Mouse (Mus musculus) right cerebral cortex, postnatal 25 days (tissue): ENCODE data around the gene Tacc3.

Experiments used
- DNase-seq: peaks from one replicate; pipeline ENCODE4 v3.0.0; 2022

The Tacc3 gene

DNA sequence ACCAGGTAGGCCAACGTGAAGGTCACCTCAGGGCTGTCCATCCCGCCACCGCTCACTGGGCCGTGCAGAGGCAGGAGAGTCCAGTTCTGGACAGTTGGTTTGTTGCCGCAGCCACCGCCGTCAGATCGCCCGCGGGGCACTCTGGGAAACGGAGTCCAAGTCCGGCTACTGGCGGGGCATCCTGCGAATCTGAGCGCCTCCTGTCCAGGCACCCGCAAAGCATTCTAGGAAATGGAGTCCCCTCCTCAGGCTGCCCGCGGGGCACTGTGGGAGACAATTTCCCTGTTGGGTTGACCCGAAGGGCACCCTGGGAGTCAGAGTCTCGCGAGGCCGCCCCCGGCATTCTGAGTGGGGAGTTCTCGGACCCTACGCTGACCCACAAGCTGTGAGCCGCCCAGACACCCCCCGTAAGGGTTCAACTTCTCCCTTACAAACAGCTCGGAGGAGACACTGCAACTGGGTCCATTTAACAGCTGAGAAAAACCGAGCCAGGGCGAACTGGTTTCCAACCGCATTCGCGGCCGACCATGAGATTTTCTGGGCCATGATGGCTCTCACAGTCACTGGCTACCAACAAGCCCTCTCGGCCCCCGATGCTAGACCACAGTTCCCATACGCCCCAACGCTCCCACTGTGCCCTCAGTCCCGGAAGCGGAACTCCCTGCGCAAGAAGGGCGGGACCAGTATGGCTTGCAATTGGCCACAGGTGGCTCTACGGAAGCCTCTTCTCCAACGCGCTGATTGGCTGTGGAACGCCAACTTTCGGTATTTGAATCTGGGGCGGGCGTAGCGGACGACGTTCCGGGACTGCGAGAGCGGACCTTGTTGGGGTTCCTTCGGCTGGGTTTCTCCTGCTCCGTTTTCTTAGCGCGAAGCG is at the start of gene Tacc3, which contains the start of gene Tmem129:
Tacc3 (plus strand) TSS at position 342 of the 877 bp plus-strand sequence.
Tmem129 (minus strand) TSS at position 630 of the 877 bp plus-strand sequence.
- DNase-seq, result peak; percentile 99

DNA sequence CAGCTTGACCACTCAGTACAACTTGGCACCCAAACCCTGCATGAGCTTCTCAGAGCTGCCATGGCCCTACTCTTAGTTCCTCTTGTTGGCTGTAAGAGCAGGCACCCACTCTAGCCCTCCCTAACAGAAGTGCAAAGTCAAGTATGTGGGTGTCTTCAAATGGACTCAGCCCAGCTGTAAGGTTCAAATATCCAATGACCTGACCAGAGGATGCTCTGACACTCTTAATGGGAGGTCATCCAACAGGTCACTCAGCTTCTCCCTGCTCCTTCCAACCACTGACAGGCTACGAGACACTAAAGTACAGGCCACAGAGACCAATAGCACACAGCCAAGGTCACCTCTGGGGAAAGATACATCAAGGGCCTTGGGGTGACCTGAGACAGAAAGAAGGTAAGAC is 48.7 kb upstream of the Tacc3 start:
- DNase-seq, result no peak

DNA sequence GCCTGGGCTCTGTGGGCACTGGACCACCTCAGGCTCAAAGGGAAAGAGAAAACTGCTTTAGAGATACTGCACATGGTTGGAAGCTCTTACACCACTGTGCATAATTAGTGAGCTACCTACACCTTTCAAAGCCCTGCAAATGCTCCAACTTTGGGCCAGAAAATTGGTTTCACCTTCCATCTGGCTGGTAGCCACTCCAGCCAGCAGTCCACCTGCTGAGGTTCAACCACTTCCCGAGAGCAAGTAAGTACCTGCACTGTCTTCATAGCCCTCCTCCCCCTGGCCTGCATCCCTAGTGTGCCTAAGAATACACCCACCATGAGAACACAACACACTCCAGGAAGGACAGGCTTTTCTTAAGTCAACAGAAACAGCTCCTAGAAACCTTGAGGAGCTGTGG is 46.1 kb upstream of the Tacc3 start:
- DNase-seq, result no peak

DNA sequence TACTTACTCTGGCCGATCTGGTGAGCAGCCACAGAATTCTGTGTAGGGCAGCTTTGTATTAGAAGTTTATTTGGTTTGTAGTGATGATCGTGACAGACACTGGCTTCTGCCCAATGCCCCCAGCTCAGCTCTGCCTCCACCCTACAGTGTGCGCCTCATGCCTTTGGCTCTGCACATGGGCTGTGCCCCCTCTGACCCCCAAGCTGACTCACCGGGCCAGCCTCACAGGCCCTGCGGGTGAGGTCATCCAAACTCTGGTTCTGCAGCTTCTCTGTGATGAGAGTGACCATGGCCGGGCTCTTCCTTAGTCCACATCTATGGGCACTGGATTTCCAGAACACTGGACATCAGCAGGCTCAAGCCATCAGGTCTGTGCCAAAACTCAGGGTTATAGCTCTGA is 43.5 kb upstream of the Tacc3 start:
- DNase-seq, result no peak

DNA sequence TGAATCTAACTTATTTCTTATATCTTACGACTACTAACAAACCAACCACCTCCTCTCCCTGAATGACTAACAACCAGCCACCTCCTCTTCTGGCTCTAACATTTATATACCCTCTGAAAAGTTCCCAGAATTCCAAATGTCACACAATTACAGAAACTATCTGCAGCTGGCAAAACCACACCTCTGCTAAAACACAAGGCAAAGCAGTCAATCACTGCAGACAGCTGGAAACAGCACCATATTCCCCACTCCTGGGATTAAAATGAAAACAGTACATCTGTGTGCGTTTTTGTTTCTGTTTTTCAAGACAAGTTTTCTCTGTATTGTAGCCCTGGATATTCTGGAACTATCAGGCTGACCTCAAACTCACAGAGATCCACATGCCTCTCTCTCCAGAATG is 35.3 kb upstream of the Tacc3 start:
- no peak for DNase-seq

DNA sequence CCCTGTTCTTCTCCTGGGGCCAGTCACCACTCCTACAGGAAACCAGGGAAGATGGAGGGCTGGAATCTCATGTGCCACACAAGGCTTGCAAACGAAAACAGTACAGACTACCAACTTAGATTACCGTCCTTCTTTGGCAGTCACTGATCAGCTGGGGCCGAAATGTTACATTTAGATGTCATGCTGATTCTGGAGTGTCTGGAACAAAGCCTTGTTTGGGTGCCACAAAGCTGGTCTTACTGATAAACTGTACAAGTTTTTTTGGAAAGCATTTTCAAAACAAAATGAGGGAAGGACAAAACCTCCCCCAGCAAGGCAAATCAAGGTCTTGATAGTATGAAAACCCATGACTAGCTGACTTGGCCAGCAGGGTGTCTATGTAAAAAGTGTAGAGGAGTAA is 34.2 kb upstream of the Tacc3 start:
- no peak for DNase-seq

DNA sequence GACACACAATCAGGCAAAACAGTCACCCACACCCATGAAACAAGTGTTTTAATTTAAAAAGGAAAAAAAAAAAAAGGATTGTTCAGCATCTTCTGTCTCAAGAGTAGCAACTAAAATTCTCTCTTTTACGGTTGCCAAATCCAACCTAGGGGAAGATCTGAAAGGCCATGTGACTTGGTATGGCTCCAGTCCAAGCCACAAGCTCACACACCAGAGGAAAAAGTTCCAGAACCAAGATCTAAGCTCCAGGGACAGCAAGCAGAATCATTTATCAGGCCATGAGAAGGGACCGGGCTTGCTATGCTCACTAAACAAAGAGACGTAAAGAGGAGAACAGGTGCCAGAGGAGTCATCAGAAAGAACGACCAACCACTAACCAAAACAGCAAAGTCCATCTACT is 30.0 kb upstream of the Tacc3 start:
- no peak for DNase-seq

DNA sequence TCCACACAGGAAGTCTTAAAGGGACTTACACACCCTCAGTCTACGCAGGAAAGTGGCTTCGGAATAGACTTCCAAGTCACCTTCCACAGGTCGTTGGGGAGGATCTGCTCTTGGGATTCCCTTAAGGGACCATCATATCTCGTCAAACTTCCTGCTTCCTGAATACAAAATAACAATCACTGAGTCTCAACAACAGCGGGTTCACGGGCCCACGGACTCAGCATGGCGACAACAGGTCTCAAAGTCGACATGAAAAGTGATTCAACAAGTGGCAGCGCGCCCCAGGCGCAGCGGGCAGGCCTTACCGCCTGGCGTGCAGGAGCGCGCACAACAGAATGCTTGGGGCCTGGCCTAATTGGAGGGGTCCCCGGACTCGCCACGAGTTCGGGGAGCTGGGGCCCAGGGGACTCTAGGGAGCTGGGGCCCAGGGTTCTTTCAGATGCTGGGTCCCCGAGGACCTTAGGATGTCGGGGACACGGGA is 29.1 kb upstream of the Tacc3 start:
- no peak for DNase-seq

DNA sequence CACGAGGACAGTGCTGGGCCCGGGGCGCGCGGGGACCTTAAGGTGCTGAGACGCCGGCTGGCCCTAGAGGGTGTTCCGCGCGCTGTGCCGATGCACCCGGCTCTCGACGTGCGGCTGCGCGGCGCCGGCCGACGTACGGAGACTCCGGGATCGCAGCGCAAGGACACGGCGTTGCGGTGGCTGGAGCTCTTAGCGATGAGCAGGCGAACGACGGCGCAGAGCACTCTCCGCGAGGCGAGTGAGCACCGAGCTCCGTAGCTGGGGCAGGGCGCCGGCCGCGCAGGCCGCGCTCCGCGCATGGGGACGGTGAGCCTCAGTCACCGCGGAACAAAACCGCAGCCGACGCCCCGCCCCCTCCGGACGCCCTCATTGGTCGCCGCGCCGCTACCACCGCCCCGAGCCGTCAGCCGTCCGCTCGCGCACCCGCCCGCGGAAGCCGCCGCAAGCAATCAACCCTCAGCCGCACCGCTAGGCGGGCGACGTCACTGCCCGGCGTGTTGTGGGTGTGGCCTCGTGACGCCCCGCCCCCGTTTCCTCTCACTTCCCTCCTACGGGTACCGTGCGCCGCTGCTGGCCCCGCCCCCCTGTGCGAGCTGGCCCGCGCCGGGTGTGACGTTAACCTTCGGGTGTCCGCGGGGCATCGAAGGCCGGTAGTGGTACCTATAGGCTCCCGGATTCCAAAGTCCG is 28.5 kb upstream of the Tacc3 start, which contains the start of the genes Fam53a and Gm9903:
Fam53a (minus strand) TSS at position 335 of the 687 bp plus-strand sequence.
Gm9903 (plus strand) TSS at position 625 of the 687 bp plus-strand sequence.
- peak; percentile 100 for DNase-seq

DNA sequence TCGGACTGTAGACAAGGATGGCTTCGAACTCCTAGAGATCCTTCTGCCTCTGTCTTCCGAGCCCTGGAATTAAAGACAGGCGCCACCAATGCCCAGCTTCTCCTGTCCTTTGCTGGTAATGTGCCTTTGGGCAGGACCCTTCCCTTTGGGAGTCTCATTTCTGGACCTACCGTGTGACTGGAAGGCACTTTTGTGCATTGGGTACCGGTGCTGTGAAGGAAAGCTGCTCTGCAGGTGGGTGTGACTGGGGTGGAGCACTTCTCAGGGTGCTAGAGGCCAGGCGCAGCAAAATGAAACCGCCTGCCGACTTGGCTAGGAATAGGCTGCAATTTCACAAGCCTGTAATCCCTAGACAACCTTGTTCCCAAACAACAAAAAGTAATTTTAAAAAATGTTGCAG is 27.9 kb upstream of the Tacc3 start:
- DNase-seq, result no peak

DNA sequence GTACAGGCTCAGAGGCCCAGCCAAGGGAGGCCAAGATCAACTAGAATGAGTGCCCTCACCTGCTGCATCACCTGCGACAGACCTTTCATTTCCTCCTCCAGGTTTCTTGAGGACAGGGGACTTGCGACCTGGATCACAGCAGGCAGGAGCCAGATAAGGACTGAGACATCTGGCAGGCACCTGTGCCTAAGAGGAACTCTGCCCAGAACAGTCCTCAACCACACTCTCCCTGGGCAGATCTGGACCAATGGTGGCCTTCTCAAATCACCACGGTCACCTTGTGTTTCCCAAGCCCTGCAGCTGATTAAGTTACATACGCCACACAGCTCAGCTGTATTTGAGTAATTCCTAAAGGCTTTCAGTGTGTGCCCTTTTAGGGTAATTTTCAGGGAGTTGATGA is 27.3 kb upstream of the Tacc3 start:
- DNase-seq, result no peak

DNA sequence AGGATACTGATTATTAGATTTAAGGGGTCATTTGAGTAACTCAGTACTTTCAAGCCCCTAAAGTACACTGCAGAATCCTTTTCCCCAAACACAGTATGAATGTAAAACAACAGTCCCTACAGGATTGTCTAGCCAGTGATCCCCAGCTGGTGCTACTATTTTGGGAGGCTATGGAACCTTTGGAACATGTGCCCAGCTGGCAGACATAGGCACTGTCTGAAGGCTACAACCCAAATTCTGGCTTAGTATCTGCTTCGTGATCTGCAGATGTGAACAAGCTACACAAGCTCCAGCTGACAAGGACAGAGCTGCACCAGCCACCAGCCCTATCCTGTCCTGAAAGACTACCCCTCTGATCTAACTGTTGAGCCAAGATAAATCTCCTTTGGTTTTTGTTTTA is 25.4 kb upstream of the Tacc3 start:
- DNase-seq, result no peak

DNA sequence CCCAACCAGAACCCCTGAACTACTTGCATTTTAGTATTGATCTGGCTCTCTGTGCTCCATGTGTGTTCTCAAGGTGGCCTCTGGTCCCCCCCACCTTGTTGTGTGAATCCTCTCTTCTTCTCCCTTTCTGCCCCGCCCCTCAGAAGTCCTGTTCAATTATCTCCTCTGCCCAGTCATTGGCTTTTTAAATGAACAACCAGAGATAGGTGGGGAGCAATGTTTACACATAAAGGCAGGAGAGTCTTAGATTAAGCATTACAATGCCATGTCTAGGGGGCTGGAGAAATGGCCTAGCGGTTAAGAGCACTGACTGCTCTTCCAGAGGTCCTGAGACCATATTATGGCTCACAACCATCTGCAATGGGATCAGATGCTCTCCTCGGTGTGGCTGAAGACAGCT is 22.6 kb upstream of the Tacc3 start:
- DNase-seq, result no peak

DNA sequence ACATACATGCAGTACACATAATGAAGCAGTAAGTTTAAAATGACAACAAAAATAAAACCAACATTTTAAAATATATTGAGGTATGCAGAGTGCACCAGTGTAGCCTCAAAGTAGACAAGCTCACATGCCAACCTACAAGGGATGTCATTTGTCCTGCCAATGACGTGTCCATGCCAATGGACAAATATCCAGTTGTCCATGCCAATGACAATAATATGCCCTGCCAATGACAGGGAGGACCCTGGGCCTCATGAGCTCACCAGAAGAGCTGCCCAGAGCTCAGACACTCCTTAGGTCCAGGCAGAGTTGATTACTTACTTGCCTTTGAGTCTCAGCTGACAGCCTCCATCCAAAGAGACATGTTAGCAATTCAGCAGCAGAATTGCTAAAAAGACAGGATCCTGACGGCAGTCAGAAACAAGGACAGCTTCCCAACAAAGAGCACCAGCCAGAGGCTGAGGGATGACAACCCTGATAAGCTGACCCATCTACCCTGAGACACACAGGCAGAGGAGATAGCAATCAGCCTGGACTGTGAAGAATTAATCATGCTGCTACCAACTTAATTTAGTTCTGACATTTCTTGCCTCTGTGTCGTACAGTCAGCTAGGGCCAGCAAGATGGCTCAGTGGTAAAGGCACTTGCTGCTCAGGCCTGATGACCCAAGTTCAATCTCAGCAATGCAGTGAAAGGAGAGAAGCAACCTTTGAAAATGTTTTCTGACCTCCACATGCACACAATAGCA is 20.1 kb upstream of the Tacc3 start:
- DNase-seq, result no peak

DNA sequence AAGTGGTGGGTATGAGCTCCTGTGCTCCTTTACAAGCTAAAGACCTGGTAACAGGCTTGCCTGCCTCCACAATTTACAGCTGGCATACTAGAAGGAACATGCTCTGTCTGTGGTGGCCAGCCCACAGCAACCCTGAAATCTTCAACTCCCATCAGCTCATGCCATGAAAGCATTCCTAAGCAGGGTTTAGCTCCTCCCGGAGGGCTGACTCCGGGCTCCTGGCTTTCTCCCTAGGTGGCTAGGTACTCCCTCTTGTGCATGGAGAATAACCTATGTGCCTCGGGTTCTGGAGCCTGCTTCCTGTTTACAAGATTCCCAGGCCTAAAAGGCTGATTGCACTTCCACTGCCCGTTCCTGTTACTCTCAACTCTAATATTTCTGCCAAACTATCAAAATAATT is 19.1 kb upstream of the Tacc3 start:
- DNase-seq, result no peak

DNA sequence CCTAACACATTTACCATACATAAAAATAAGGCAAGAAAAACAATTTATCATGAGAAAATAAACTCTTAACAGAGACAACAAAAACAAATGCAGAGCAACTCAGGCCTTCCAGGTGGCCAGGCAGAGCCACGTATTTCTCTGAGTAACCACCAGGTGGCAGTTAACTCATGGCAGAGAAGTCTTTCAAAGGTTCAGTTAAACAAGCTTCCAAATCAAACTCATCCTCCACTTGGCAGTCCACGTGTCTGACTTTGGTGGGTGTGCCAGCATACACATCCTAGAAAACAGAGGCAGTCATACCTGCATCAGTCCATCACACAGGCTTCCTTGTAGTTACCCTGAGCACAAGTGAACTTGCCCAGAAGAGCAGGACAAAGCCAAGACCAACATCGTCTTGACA is 17.3 kb upstream of the Tacc3 start:
- no peak for DNase-seq

DNA sequence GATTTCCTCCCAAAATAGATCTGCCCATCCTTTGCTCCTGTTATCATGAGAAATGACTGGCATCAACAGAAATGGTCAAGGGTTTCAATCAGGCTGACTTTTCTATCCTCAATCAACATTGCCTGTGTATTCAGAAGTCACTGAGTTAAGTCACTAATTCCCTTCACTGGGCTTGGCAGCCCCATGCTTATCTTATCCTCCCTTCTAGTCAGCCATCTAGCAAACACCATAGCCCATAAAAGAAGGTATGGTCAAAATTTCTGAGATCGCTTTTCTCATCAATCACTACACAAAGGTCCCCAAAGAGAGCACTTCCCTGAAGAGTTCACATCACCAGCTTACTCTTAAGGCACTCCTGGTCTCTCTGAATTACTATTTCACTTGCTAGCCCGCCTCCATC is 6.9 kb upstream of the Tacc3 start:
- no peak for DNase-seq

DNA sequence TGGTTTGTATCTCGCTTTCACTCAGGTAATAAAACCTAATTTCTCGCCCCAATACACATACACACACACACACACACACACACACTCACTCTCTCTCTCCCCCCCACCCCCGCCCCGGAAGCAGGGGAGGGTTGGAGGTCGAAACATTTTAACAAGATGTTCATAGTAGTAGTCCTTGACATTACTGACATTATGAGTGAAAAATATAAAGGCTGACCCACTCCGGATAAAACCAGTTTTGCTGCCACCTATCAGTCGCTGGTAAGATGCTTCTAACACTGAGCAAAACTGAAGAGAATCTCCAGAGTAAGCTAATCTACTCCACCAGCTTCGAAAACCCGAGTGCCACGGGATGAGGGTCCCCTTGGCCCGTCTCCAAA is 6.4 kb upstream of the Tacc3 start:
- DNase-seq, result no peak

DNA sequence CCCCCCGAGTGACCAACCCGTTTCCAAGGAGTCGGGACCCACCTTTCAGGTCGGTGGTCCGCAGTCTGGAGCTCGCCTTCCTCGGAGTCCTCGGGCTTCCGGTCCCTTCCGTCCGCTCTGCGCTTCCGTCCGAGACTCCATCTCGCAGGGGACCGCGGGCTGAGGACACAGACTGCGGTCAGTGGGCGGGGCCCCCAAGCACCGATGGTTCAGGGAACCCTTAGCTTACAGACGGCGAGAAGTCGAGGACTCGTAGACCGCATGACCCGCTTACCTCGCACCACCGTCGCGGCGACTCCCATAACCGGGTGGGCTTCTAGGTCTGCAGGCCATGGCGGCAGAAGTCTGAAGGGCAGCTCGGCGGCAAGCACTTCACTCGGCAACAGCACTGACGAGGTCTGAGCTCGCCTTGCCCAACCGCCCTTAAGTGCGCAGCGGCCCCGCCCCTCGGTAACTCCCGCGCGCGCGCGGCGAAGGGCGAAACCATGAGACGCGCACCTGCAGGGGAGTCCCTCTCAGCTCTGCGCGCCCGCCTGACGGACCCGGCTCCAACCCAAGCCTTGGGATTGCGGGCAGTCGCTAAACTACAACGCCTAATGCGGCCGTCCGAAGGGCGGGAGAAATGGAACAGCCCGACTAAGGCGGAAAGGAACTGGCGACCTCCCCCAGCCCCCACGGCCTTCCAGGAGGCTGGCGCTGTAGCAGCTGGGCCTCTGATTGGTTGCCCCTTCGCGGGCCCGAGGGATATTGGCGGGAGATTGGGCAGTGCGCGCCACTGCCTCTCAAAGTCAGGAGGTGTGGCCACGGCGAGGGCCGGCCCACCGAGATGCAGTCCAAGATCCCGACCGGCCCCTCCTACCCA is 5.8 kb upstream of the Tacc3 start, which contains the start of gene Slbp:
Slbp (minus strand) TSS at position 654 of the 862 bp plus-strand sequence.
- peak; percentile 98 for DNase-seq

DNA sequence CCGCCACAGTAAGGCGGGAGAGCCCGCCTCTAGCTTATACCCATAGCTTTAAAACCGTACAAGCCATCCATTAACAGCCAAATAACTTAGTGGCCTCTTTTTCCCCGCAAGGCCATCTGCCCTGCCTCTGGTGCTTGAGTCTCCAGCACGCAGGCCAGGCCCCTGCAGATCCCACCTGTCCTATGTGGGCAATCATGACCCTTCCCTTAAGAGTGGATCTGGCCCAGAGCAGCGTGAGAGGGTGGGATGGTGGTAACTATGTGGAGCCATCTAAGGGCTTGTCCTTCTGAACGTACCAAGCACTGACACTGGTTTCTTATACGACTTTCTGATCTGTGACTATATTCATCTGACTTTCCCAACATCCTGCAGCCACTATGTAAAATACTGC is 5.2 kb upstream of the Tacc3 start:
- no peak for DNase-seq

DNA sequence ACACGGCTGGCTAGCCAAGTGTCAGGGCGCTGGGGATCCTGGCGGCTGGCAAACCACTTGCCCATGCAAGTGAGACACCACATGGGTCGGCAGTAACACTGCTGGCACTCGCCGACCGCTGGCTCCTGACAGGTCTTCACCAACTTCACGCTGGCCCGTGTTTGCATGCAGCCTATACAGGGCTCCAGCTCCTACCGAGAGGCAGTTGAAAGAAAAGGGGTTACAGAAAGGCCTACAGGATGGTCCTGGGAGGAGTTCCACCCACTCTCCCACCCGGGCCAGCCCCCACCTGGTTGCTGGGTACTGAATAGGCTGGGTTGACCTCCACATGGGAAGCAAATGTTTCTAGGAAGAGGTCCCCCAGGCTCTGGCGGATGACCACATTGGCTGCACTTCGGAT is 3.5 kb upstream of the Tacc3 start:
- no peak for DNase-seq

DNA sequence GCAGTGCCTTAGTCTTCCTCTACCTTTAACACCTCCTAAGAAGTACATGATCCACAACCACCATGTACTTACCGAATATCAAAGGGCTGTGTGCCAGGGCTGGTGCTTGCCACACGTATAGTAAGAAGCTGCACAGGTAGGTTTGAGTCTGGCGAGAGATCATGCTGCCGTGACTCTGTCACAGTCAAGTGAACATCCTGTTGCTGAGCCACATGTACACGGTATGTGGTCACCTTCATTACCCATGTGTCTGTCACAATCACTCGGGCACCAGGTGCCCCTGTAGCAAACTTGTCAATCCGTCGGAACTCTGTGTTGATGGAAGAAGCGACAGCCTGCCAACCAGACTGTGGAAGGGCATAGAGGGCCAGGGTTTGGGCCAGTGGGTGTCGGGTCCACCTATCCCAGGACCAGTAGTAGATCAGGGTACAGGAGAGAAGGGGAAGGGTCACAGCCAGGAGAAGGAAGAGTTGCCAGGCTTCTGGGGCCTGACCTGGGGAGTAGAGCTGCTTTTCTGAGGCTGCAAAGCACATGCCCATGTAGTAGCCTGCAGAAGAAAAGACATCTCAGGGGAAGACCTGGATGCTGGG is 2.6 kb upstream of the Tacc3 start:
- no peak for DNase-seq
